Mouse (Mus musculus): ENCODE data around the gene Gm2696.

The Gm2696 gene

GRCm38 (mm10) chr10:77847538-77847937 lies 33.1 kb downstream of the Gm2696 start:
- CTCF ChIA-PET, result no interaction called here

- CTCF ChIA-PET, result no interaction called here
Measured at GRCm38 (mm10) chr10:77852559-77852958, 38.1 kb downstream of the Gm2696 start, which contains the start of gene Gm10318. TSS of gene Gm10318 (plus strand) at chr10:77852859.

GRCm38 (mm10) chr10:77861675-77862074 lies 47.2 kb downstream of the Gm2696 start, which contains the start of gene Gm3285:
TSS of gene Gm3285 (plus strand) at chr10:77861975.
- CTCF ChIA-PET, result no interaction called here

- CTCF ChIA-PET, result no interaction called here
Measured at GRCm38 (mm10) chr10:77864067-77864761, 49.7 kb downstream of the Gm2696 start.

GRCm38 (mm10) chr10:77864762-77865143 lies 50.3 kb downstream of the Gm2696 start:
- CTCF ChIA-PET, result no interaction called here

GRCm38 (mm10) chr10:77867546-77867945 lies 53.1 kb downstream of the Gm2696 start:
- CTCF ChIA-PET, result no interaction called here

- CTCF ChIA-PET, result no interaction called here
Measured at GRCm38 (mm10) chr10:77869651-77870050, 55.2 kb downstream of the Gm2696 start.

GRCm38 (mm10) chr10:77878985-77879384 lies 64.5 kb downstream of the Gm2696 start:
- CTCF ChIA-PET, result no interaction called here

GRCm38 (mm10) chr10:77880305-77880704 lies 65.8 kb downstream of the Gm2696 start:
- CTCF ChIA-PET, result interaction anchor here (0.6 kb wide), 1 partner anchor 1308 kb away, joined by 3 read pairs; no protein-coding TSS in a partner anchor

- CTCF ChIA-PET, result no interaction called here
Measured at GRCm38 (mm10) chr10:77882553-77882952, 68.1 kb downstream of the Gm2696 start.

All from spleen, embryonic (tissue).